Mouse (Mus musculus): Measurements from ENCODE around the gene Gm16181.

Gm16181 gene

DNA sequence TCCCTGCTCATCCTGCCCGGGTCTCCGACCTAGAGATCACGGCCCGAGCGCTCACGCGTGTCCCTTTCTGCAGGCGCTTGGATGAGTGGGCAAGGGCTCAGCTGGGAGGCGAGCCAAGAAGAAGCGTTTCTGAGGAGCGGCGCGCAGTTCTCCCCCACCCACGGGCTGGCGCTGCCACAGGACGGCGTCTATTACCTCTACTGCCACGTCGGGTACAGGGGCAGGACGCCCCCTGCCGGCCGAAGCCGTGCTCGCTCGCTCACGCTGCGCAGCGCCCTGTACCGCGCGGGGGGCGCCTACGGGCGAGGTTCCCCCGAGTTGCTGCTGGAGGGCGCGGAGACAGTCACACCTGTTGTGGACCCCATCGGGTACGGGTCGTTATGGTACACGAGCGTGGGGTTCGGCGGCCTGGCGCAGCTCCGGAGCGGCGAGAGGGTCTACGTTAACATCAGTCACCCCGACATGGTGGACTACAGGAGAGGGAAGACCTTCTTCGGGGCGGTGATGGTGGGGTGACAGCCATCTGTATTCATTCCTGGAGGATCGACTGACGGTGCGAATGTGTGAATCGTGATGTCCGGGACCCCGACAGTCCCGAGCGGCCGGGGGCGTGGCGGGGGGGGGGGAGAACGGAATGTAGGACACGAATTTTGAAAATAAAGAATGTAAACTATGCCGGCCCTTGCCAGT, 24.9 kb upstream of the Gm16181 start:
- DNase-seq (ENCODE audit: low spot score in 2 of 2) = peak; percentile 69 to 76

DNA sequence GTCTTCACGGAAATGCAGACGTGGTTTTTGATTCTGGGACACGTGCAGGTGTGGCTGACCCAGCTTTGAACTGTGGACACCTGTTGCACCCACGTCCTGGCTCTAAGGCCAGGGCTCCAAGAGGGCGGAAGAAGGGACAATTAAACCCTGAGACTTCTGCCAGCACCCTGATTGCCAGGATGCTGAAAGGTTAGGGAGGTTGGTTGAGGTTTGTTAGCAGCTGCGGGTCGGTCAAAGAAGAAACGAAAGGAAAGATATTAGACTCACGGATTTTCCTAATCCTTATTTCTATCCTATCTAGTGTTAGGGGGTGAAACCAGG, 24.4 kb upstream of the Gm16181 start:
- DNase-seq (ENCODE audit: low spot score in 2 of 2) = no peak

DNA sequence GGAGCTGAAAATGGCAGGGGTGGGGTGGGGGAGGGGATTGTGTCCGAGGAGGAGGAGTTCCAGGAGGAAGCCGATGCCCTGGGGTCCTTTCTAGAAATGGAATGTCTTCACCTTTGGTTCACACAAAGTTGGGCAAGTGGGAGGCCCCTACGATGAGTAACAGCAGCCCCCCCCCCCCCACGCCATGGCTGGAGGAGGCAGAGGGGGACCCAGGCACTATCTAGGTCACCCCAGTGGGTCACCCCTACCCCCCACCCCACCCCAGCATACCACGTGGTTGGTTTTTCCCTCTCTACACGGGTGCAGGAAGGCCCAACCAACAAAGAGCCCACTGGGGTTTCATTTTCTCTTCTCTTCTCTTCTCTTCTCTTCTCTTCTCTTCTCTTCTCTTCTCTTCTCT, 23.5 kb upstream of the Gm16181 start:
- DNase-seq (ENCODE audit: low spot score in 2 of 2) = no peak

DNA sequence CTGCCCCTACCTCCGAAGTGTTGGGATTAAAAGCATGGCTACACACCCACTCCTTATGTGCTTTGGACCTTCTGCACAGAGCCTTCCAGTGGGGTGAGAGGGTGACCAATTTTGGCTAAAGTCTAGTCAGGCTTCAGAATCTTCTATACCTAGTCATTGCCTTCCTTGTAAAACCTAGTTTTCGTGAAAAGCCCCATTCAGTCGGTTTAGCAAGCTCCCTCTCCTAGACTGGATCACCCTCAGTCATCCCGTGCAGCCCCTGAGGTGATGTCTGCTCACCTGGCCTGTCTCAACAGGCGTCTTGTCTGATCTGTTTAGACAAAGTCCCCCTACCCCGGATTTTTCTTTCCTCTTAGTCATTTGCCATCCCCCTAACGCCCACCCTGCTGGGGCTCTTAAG, 22.6 kb upstream of the Gm16181 start:
- no peak for DNase-seq (ENCODE audit: low spot score in 2 of 2)

DNA sequence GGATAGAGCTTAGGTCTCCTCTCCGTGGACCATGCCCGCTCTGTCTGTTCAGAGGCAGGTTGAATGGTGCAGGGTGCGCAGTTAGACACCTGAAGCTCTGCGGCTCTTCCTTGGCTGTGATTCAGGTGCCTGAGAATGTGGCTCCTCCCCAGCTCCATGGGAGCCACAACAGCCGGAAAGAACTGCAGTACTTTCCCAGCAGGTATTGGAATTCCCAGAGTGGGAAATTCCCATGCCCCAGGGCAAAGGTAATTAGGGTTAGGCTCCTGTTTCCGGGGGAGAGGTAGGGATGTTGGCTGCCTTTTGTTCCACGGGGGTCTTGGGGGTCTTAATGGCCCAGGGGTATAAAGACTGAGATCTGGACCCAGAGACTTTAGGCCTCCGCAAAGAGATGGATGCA, 21.7 kb upstream of the Gm16181 start:
- no peak for DNase-seq (ENCODE audit: low spot score in 2 of 2)

- peak in 1 of 2 experiments; percentile 57 for DNase-seq (ENCODE audit: low spot score in 2 of 2)
These were observed 20.2 kb upstream of the Gm16181 start for GRCm38 (mm10) chr17:35200398-35200797.

GRCm38 (mm10) chr17:35201128-35201527, 19.5 kb upstream of the Gm16181 start:
- DNase-seq (ENCODE audit: low spot score in 2 of 2) = no peak

GRCm38 (mm10) chr17:35201787-35202186, 18.8 kb upstream of the Gm16181 start, which contains the start of gene Tnf:
Tnf (minus strand) TSS chr17:35202007.
- DNase-seq (ENCODE audit: low spot score in 2 of 2) = peak; percentile 77 to 83

DNA sequence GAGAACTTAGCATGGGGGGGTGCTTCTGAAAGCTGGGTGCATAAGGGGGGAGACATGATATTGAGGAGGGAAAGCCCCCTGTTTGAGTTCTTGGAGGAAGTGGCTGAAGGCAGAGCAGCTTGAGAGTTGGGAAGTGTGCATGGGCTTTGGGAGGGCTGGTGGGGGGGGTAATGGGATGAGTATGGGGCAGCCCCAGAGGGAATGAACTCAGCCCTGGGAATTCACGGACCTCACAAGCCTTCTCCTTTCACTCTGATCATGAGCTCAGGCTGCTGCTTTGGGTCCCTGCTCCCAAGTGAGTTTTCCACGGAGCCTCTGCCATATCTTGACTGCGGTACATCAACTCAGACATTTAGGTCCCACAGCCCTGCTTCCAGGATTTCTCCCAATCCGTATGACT, 18.2 kb upstream of the Gm16181 start:
- no peak for DNase-seq (ENCODE audit: low spot score in 2 of 2)

DNA sequence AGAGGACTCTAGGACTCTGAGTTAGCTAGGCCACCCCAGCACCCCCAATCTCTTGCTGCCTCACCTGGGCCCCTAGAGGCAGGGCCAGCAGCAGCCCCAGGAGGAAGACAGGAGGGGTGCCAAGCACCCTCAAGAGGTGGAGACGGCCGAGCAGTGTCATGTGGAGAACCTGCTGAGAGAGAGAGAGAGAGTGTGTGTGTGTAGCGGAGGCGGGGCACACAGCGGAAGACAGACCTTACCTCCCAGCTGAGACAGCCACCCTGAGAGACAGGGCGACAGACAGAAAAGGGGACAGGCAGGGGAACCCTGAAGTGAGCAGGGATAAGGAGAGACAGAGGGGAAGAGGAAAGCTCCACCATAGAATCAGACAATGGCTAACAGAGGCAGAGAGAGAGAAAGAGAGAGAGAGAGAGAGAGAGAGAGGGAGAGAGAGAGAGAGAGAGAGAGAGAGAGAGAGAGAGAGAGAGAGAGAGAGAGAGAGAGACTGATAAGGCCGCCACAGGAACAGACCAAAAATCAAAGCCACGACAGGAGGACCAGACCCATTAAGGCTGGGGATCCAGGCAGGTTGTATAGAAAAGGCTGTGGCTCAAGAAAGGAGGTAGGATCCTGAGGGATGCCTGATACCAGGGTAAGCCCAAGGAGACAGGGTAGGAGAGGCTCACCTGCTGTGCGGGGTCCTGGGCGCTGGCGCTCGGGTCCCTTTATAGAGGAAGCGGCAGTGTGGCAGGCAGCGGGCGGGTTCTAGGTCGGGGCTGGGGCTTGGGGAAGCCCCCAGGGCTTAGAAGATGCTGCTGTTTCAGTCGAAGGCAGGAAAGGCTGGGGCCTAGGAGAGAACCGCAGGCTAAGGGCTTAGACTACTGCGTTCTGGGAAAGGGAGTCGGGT, 15.9 kb upstream of the Gm16181 start, which contains the start of gene Lta:
Gene Lta (minus strand): TSS at position 858 of the 886 bp plus-strand sequence.
- DNase-seq (ENCODE audit: low spot score in 2 of 2) = no peak

GRCm38 (mm10) chr17:35205380-35205769, 15.3 kb upstream of the Gm16181 start:
- DNase-seq (ENCODE audit: low spot score in 2 of 2) = no peak

DNA sequence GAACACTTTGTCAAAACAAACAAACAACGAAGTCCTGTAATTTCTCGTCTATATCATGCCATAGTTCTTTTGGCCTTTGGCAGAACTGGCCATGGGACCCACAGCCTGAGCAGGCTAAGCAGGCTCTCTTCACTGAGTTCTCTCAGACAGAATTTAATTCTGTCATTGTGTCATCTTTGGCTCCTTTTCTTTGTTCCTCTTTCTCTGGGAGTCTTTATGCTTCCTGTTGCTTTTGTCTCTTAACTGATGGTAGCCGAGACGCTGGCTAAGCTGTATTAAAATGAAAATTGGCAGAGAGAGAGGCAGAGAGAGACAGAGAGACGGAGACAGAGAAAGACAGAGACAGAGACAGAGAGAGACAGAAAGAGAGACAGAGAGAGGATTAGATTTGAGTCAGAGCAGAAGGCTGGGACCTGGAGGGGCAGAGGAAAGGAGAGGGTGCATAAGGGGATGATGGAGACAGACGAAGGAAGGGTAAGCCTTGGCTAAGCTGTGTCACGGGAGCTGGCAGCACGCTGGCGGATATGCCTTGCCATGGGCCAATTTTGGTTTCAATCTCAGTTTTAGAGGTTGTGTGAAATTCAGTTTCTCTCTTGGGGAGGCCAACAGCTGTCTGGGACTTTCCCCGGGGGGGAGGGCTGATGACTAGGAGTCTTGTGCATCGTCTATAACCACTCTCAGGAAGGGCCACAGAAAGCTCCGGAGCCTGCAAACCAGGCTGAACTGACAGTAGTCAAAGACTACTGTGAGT, 10.7 kb upstream of the Gm16181 start:
- peak; percentile 50 to 62 for DNase-seq (ENCODE audit: low spot score in 2 of 2)

DNA sequence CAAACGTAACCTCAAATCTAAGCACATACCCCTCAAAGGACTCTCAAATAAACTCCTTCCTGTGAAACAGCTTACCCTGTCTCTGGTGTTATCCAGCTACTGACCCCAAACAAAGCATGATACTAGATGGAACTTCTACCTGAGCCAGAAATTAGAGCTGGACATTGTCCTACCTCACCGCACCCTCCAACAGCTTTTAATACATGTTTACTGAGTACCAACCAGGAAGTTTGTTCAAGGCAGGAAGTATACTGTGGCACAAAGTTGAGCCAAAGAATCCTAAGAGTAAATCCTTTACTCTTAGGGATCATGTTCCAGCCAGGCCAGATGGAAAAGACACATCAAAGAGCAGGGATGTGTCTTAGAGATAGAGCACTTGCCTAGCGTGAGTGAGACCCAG, 10.0 kb upstream of the Gm16181 start:
- no peak for DNase-seq (ENCODE audit: low spot score in 2 of 2)

DNA sequence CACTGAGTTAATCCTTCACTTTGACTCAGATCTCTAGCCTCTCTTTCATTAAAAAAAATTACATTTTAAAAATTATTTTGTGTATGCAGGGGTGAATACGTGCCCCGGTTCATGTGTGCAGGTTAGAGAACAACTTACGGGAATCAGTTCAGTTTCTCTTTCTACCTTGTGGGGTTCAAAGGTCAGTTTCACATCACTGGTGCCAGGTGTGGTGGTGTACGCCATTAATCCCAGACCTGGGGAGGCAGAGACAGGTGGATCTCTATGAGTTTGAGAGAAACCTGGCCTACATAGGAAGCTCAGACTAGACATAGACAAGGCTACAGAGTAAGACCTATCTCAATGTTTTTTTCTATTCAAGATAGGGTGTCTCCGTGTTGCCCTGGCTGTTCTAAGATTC, 7.6 kb upstream of the Gm16181 start:
- DNase-seq (ENCODE audit: low spot score in 2 of 2) = no peak

- peak; percentile 70 to 91 for DNase-seq (ENCODE audit: low spot score in 2 of 2)
These were observed 2.0 kb upstream of the Gm16181 start for GRCm38 (mm10) chr17:35218516-35219193.

- peak; percentile 51 to 77 for DNase-seq (ENCODE audit: low spot score in 2 of 2)
These were observed 1.0 kb upstream of the Gm16181 start for GRCm38 (mm10) chr17:35219601-35220041.

DNA sequence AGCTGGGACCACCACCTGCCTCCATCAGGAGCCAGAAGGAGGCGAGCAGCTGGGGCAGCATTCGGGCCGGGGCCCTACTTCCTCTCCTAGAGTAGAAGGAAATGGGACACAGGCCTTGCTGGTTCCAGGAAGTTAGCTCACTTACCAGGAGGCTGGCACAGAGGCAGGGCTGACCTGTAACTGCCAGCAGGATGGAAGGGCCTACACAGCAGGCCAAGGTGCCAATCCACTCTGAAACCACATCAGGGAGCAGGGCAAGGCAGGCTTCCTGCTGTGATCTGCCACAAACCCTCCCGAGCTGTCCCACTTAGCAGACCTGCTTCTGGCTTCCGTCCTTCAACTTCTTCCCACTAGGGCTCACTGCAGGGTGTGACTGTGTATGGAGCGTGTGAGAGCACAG, 1.7 kb downstream of the Gm16181 start:
- DNase-seq (ENCODE audit: low spot score in 2 of 2) = peak in 1 of 2 experiments; percentile 50

DNA sequence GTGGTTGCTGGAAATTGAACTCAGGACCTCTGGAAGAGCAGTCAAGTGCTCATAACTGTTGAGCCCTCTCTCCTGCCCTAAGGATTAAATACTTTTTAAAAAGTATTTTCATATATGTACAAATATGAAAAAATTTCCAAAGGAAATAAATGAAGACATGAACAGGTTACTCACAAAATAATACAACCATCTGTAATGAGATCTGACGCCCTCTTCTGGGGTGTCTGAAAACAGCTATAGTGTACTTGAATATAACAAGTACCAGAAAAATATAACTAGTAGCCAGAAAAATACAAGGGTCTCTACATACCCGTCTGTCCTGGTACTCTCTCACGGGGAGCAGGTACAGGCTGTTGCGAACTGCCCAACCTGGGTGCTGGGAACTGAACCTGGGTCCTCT, 4.0 kb downstream of the Gm16181 start:
- DNase-seq (ENCODE audit: low spot score in 2 of 2) = no peak

DNA sequence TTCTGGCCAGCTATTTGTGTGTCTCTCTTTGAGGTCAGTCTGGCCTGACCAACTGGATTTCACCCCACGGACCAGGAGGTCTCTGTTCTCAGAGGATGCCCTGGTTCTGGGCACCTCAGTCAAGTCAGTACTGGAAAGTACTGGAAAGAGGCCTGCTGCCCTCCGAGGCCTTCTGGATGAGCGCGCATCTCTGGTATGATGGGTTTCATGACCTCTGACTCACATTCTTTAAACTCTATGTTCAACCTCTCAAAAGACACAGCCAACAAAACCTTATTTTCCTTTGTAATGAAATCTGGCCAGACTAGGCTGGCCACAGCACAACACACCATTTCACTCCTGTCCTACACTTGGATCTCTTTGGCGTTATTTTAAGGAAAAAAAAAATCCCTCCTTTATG, 4.8 kb downstream of the Gm16181 start:
- DNase-seq (ENCODE audit: low spot score in 2 of 2) = no peak

DNA sequence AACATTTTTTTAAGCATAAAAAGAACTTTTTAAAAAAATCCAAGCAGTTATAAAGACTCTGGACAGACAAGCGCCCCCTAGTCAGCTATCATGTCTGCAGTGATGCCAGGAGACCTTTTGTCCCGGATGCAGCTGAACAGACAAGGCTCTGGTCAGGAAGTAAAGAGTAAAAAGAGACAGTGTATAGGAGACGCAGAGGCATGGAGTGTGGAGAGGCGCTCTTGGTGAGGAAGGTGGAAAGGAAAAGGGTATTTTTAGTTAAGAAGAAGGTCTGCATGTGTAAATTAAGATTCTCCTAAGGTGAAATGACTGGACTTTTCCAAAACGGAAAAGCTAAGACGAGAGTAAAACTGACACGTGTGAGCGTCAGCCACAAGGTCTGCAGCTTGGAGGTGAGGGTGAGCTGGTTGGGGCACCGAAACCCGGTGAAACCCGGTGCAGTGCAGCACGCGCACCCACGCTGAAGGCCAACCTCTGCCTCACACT, 6.0 kb downstream of the Gm16181 start:
- no peak for DNase-seq (ENCODE audit: low spot score in 2 of 2)

GRCm38 (mm10) chr17:35231022-35231421, 10.4 kb downstream of the Gm16181 start:
- DNase-seq (ENCODE audit: low spot score in 2 of 2) = no peak

DNA sequence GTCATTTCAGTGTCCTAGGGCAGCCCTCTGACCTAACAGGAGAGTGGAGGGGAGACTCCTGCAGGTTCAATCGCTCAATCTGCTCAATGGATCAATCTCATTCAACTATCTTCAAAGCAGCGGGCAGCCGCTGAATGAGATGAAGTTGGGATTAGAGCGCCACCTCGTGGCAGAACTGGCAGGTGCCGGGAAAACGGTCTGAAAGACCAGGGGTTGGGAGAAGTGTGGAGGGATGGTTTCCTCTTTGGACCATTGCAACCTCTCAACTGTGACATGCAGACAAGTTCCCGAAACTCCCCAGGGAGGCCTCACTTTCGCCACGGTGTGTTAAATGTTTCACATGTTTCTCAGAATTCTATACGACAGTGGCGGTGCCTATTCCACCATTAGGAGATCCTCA, 11.4 kb downstream of the Gm16181 start:
- peak; percentile 68 to 81 for DNase-seq (ENCODE audit: low spot score in 2 of 2)
